27 mouse cellular contexts compared by ENCODE assay signal in genomic region chr1:163662416-163662815, GRCm38 (mm10).
"Had no signal": no experiment of that assay in that cellular context is flagged by ENCODE, and none has a peak within 500 bp of the region (broad histone marks: within the 10 kb centered on the region; RNA-seq: fewer than 3 reads in every experiment).

No protein-coding gene starts in this region.

- DNase-seq: cerebellum, adult 18-20 months; cerebellum, adult 2 months; cerebellum, adult 8-10 months; cerebellum, adult 9-10 months; cerebellum, adult 9-11 months; cerebellum, postnatal 10 days; cerebellum, postnatal 14 days; cerebellum, postnatal 25 days; cerebellum, postnatal 36 days; embryo, embryonic 11 days; forebrain, postnatal 0 days; gastrocnemius, adult 2 months; gastrocnemius, postnatal 10 days; gastrocnemius, postnatal 14 days; gastrocnemius, postnatal 25 days; gastrocnemius, postnatal 36 days had no signal

- H3K4me2 ChIP-seq: embryonic facial prominence, embryonic 12.5 days; embryonic facial prominence, embryonic 13.5 days; embryonic facial prominence, embryonic 15.5 days; forebrain, embryonic 12.5 days; forebrain, embryonic 13.5 days; forebrain, embryonic 15.5 days had no signal

- H3K27me3 ChIP-seq: embryonic facial prominence, embryonic 12.5 days; embryonic facial prominence, embryonic 13.5 days; embryonic facial prominence, embryonic 15.5 days; forebrain, embryonic 12.5 days; forebrain, embryonic 13.5 days; forebrain, embryonic 15.5 days had no signal

- H3K4me1 ChIP-seq: embryonic facial prominence, embryonic 15.5 days; forebrain, embryonic 10.5 days; forebrain, embryonic 12.5 days; forebrain, embryonic 13.5 days; forebrain, embryonic 15.5 days had no signal

- H3K36me3 ChIP-seq: embryonic facial prominence, embryonic 10.5 days; embryonic facial prominence, embryonic 12.5 days; embryonic facial prominence, embryonic 13.5 days; embryonic facial prominence, embryonic 15.5 days; forebrain, embryonic 10.5 days; forebrain, embryonic 12.5 days; forebrain, embryonic 15.5 days had no signal

- H3K27ac ChIP-seq: embryonic facial prominence, embryonic 10.5 days; embryonic facial prominence, embryonic 12.5 days; embryonic facial prominence, embryonic 13.5 days; embryonic facial prominence, embryonic 15.5 days; forebrain, embryonic 10.5 days; forebrain, embryonic 12.5 days; forebrain, embryonic 13.5 days; forebrain, embryonic 15.5 days; gastrocnemius, adult 2 months had no signal

- ATAC-seq: forebrain, embryonic 13.5 days; forebrain, embryonic 14.5 days; forebrain, embryonic 15.5 days; forebrain, embryonic 16.5 days; forebrain, postnatal 0 days had no signal

- H3K9me3 ChIP-seq: embryonic facial prominence, embryonic 10.5 days; embryonic facial prominence, embryonic 12.5 days; embryonic facial prominence, embryonic 13.5 days; embryonic facial prominence, embryonic 15.5 days; forebrain, embryonic 10.5 days; forebrain, embryonic 12.5 days; forebrain, embryonic 13.5 days; forebrain, embryonic 15.5 days had no signal

- H3K4me3 ChIP-seq: embryonic facial prominence, embryonic 10.5 days; embryonic facial prominence, embryonic 12.5 days; embryonic facial prominence, embryonic 13.5 days; embryonic facial prominence, embryonic 15.5 days; erythroblast, embryonic 14.5 days; forebrain, embryonic 10.5 days; forebrain, embryonic 12.5 days; forebrain, embryonic 13.5 days; forebrain, embryonic 15.5 days; gastrocnemius, adult 2 months had no signal

- H3K9ac ChIP-seq: embryonic facial prominence, embryonic 12.5 days; embryonic facial prominence, embryonic 13.5 days; embryonic facial prominence, embryonic 15.5 days; forebrain, embryonic 12.5 days; forebrain, embryonic 13.5 days; forebrain, embryonic 15.5 days; forebrain, postnatal 0 days had no signal
